Mouse (Mus musculus) small intestine, adult 2 months (tissue): Measurements from ENCODE around the gene Adap1.

Experiments used
- CTCF ChIP-seq: fragments of 200-500 bp; IDR thresholded peaks from 2 replicates; pipeline ENCODE4 v1.5.1; 2012; ENCODE audit warnings: low read depth, mild to moderate bottlenecking, control low read depth, inconsistent platforms, low read length, moderate library complexity, mixed read lengths; ENCODE audit not compliant: insufficient replicate concordance, insufficient read length; ENCODE audit errors: extremely low read depth
- POLR2A ChIP-seq: fragments of 200-500 bp; IDR thresholded peaks from 2 replicates; pipeline ENCODE4 v1.6.1; 2012; ENCODE audit warnings: low read depth, mild to moderate bottlenecking, control low read depth, inconsistent platforms, low read length, moderate library complexity

DNA sequence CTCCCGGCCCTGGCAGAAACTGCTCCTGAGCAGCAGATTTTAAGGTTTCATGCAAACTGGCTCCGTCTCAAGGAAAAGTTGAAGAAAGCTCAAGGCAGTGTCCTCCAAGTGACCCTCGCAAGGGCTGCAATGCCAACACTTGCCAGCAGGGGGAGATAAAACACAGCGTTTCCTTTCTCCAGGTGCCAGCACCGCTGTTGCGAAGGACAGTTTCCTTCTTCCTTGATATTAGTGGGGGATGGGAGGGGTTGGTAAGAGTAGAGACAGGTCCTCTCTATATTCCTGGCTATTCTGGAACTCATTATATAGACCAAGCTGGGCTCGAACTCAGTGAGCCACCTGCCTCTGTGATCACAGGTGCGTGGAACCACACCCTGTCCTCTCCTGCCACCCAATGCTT lies 6.3 kb upstream of the Adap1 start:
- TF ChIP-seq POLR2A (0 out of 2 replicates have a peak, but pooled peaks have one; percentile 18), CTCF (peak; percentile 97)
